Mouse (Mus musculus): ENCODE data around the gene Vmp1.

The Vmp1 gene

DNA sequence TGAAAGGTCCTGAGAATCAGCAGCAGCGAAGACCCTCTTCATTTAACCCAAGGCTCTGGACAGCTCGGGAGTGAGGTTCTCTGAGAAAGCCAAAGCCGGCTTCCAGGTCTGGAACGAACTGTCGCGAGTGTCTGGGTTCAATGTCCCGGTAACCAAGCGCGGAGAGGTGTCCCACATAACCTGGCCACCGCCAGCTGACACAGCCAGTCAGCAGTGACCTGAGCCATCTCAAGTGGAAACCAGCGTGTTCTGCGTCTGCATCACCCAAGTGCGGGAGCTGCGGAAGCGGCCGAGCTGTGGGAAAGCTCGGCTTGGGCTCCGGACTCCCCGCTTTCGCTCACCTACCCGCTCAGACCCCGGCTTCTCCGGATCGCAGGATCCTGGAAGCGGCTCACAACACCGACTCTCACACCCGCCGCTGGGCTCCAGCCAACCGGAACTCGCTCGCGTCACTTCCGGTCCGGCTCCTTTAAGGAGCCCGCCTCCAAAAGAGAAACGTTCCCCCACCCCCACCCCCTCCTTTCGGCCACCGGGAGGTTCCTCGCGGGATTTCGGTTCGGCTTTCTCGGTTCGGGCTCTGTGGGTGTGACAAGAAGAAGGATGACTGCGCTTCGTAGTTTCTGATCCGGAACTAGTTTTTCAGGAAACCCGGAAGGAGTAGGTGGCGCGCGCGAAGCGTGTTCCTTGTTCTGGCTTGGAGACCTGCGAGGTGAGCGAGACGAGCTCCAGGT, at the start of gene Vmp1, which contains the start of gene Ptrh2:
Gene Vmp1, minus strand, starts transcription at position 442 of the 731 bp plus-strand sequence.
Gene Ptrh2, plus strand, starts transcription at position 591 of the 731 bp plus-strand sequence.
- peak; percentile 94 for DNase-seq

DNA sequence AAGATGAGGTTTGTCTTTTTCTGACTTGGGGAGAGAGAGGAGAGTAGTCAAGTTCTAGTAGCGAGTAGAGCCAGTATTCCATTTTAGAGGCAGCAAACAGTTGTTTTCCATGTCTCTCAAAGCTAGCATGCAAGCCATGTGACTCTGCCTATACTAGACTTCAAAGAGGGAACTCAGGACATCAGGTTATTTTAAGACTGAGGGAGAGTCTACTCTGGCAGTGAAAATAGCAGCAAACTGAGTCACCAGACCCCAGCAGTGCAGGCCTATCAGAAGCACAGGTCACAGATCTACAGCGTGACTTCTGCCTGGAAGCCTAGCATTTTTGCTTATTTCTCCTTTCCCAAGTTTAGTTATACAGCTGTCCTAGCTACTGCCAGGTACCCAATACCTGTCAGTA, 47.8 kb upstream of the Vmp1 start:
- DNase-seq: no peak

DNA sequence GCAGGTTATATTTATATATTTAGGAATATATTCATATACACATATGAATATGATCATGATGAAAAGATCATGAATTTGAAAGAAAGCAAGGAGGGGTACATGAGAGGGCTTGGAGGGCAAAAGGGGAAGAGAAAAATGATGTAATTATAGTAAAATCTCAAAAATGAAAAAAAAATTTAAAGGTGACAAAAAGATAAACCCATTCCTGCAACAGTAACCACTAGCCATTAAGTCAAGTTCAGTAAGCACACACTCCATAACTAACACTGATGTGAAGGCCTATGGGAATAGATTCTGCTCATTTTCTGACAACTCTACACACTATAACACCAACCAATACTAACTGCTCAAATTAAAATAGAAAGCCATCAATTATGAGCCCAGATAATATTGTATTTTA, 42.0 kb upstream of the Vmp1 start:
- DNase-seq: no peak

GRCm38 (mm10) chr11:86724982-86725381, 41.3 kb upstream of the Vmp1 start:
- DNase-seq: no peak

DNA sequence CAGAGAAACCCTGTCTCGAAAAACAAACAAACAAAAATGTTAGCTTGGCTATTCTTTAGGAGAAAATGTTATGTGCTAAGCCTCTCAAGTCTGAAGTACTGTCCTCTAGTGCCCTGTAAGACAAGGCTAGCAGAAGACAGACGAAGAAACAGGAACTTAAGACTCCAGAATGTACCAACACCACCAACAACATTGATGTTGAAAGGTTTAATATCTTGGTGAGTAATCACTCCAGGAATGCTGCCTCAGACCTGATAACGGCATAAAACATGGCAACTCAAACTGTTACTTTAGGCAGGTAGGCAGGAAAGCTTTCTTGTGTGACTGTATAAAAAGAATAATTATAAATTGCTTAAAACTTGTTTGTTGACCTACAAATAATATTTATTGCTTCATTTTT, 40.4 kb upstream of the Vmp1 start:
- no peak for DNase-seq

DNA sequence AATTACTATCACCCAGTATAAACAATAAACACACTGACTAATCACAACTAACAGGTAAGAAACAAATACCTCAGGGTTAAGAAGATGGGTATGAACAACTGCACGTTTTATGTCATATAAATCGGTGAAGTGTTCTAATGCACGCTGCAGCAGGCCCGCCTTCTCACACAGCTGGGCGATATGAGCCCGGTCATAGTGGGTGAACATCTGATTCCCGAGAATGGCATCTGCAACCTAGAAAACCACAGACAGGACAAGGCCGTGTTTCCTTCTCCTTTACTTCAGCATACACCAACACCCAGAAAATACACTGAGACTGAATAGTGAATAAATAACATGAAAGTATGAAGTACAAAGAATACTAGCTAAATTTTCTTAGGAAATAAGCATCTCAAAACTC, 35.8 kb upstream of the Vmp1 start:
- no peak for DNase-seq

- no peak for DNase-seq
Measured at GRCm38 (mm10) chr11:86718369-86718768, 34.7 kb upstream of the Vmp1 start.

DNA sequence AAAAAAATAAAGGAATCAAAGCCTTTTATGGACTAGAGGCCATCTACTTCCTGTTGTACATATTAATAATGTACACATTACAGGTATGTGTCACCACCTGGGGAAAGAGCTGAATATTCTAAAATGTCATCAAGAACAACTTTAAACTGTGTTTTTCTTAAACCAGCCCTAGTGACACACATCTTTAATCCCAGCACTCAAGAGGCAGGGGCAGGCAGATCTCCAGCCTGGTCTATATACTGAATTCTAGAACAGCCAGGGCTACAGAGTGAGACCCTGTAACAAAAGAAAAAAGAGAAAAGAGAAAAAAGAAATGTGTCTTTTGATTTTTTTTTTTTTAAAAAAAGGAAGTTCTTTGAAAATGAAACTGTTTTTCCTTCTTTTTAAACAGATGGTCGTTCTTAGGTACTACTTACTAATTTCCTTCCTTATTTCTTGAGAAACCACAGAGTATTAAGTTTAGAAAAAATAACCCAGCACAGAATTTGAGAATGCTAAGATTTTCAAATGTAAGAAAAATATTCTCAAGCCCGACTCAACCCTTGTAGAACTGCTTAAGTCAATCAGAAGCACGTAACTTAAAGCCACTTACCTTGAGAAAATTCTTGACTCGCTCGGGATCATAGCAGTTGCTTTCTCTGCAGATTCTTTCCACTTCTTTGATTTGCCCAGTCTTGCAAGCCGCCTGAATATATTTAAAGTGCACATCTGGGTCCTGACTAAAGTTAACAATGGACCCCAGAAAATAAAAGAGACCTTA, 33.9 kb upstream of the Vmp1 start:
- DNase-seq: no peak

DNA sequence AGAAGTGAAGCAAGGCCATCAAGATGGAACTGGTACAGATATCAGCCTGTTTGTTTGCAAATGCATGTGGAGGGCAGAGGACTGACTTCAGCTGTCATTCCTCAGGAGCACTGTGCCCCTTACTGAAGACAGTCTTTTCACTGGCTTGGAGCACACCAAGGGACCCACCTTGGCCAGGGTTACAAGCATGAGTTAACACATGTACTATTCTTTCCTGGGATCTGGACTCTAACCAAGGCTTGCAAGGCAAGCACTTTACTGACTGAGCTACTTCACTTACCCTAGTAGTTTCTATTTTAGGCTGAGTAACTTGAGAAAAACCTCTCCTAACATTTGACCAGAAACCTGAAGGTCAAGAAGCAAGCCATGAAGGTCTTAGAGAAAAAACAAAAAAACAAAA, 31.0 kb upstream of the Vmp1 start:
- no peak for DNase-seq

GRCm38 (mm10) chr11:86701151-86701550, 17.5 kb upstream of the Vmp1 start:
- DNase-seq: no peak

DNA sequence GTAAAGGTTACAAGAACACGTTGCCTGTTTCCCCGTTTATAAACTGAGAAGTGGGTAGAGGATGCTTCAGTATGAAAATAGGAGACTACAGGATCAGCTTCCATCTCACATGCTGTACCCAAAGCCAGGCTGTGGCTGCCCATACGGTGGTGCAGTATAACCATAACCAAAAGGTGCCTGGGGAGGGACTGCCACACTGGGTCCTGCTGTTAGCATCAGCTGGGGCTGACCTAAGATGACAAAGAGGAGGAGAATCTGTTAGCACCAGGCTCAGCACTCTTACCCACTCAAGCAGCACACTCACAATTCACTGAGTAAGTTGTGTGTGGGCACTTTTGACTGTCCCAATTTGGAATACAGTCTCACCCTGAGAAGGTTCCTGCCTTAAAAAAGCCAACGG, 11.8 kb upstream of the Vmp1 start:
- DNase-seq: no peak

DNA sequence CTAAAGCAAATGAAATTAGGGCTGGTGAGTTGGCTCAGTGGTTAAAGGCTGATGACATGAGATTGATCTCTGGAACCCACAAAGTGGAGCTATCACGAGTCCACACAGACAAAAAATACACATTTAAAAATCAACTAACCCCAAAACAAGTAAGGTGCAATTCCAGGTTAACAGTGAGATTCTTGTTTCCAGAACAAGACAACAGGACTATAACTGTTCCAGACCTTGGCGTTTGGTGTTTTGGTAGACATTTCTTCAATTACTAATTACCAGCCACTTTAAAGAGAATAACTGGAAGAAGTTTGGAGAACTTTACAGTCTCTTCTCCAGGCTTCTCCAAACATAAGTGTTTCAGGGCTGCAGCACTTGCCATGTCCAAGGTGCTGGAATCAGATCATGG, 8.9 kb upstream of the Vmp1 start:
- no peak for DNase-seq

DNA sequence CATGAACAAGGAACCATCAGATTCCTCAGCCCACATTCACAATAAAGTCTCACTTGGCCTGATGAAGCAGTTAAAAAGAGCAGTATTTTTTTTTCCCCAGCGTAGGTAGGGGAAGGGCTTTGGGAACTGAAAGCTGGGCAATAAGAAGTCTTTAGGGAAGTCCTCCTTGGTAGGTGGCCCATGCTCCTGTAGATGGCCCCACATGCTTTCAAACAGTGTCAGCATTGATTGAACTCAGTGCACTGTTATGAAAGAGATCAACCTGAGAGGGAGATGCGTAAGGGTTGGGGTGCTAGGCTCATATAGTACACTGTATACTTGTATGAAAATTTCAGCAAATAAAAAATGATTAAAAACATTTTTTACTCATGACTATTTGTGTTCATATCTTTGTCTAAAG, 8.3 kb upstream of the Vmp1 start:
- no peak for DNase-seq

- DNase-seq: no peak
Measured at GRCm38 (mm10) chr11:86691482-86691881, 7.8 kb upstream of the Vmp1 start.

- no peak for DNase-seq
Measured at GRCm38 (mm10) chr11:86690383-86690782, 6.7 kb upstream of the Vmp1 start.

- no peak for DNase-seq
Measured at GRCm38 (mm10) chr11:86685366-86685765, 1.7 kb upstream of the Vmp1 start.

- DNase-seq: no peak
Measured at GRCm38 (mm10) chr11:86684126-86685012, 733 bp upstream of the Vmp1 start.

DNA sequence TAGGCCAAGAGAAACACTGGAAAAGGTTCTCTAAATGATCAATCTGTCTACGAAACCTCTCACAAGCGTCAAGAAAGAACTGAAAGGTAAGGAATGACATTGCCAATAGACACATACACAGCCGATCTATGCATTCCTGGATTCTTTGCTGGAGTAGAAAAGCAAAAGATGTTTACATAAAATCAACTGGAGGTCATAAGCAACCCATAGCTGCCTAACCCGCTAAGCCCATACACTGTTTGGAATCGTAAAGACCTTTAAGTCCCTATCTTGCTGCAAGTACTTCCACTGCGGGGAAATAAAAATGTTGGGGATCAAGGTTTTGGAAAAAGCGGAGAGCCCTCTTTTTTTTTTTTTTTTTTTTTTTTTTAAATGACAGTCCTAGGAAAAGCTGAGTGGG, 775 bp downstream of the Vmp1 start:
- DNase-seq: no peak

GRCm38 (mm10) chr11:86681423-86681822, 2.2 kb downstream of the Vmp1 start:
- DNase-seq: no peak

GRCm38 (mm10) chr11:86680729-86681128, 2.9 kb downstream of the Vmp1 start:
- no peak for DNase-seq

DNA sequence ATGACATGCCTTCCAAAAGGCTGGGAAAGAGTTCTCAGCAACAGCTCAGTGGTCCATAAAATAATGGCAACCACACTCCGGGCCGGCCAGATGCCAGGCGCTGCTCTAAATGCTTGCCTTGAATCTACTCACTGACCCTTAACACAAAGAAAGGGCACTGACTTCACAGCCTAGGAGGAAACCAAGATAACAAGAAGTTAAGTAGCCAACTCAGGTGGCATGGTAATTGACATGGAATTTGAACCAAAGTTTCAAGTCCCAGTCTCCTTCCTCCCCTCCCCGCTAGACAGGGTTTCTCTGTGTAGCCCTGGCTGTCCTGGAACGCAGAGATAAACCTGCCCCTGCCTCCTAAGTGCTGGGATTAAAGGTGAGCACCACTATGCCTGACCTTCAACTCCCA, 4.7 kb downstream of the Vmp1 start:
- DNase-seq: no peak

GRCm38 (mm10) chr11:86675520-86675919, 8.1 kb downstream of the Vmp1 start:
- DNase-seq: no peak

- no peak for DNase-seq
Measured at GRCm38 (mm10) chr11:86672772-86673171, 10.9 kb downstream of the Vmp1 start.
